Mouse (Mus musculus) G1E-ER4 (cell line): ENCODE results near the gene Mre11a. TPM values are rescaled to one million over a fixed set of nuclear protein-coding genes. Genes with fewer than 3 reads are reported as not detected.

Source experiments
- GATA1 ChIP-seq: IDR thresholded peaks from one replicate; pipeline ENCODE4 v1.8.0; 2012; ENCODE audit warnings: low read length, inconsistent platforms
- polyA plus RNA-seq: library from polyadenylated mRNA; stranded (reverse); fragments of >175 nt; gene quantifications from 2 replicates; pipeline ENCODE4 v1.2.3, GENCODE M21; 2012

Mre11a gene
- polyA plus RNA-seq, 1 experiment, result 12.2 TPM

DNA sequence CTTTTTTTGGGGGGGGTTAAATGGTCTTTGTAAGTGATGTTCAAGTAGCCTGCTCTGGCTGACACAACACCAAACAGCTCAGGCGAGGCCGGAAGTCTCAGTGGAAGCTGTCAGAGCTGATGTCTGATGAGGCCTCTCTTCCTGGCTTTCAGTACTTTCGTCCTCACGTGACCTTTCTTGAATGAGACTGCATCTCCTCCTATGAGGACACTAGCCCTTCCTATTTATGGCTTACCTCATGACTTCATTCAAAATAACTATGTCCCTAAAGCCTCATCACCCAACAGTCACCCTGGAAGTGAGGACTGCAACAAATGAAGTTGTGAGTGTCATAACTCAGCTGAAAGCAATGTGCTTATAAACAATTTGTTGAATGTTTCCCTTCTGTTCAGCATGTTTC, 100.2 kb downstream of the Mre11a start:
- no peak for TF ChIP-seq GATA1

DNA sequence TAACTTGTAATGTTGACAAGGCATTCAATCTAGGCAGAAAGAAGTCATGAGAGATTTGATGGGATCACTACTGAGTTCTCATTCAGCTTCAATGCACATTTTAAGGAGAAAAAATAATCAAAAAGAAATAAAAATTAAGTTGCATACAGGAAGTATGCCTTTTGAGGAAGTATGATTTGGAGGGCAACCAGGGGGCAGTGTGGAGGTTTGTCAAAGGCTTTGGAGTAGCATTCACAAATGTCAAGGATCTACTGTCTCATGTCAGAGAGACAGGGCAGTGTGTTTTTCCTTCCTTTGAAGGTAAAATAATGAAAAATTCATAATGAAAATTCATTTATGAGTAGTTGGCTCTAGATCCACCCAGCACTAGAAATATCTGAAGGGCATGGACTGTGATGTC, 100.7 kb downstream of the Mre11a start:
- no peak for TF ChIP-seq GATA1

DNA sequence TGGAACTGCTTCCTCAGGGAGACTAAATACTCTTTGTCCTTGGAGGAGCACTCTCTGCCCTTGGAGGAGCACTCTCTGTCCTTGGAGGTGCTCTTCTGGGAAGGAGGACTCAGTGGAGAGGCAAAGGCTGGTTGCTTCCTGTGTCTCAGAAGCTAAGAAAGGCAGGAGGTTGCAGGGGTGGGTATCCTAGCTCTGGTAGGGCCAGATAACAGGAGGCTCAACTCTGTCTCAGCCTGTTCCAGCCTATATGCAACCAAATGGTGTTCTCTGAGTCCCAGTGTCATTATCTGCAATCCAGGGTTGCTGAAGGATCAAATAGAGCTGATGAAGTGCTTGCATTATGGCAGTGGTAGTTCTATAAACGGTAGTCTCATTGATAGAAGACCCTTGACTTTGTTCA, 101.5 kb downstream of the Mre11a start:
- no peak for TF ChIP-seq GATA1

Other genes with a start within 250 kb of the Mre11a start
- 2.1 and 3.0 TPM in 2 replicates for gene Amotl1, start 139.6 kb upstream of the Mre11a start, polyA plus RNA-seq
- gene Piwil4, start 43.9 kb upstream of the Mre11a start, polyA plus RNA-seq, result 1.6 and 1.9 TPM in 2 replicates
- gene Fut4, start 32.3 kb upstream of the Mre11a start, polyA plus RNA-seq, result not detected in 2 replicates
- not detected in 2 replicates for gene 1700012B09Rik, start 13.6 kb upstream of the Mre11a start, polyA plus RNA-seq
- gene Ankrd49, start 202 bp downstream of the Mre11a start, polyA plus RNA-seq, result 37.5 and 59.0 TPM in 2 replicates
- gene Gpr83, start 75.6 kb downstream of the Mre11a start, polyA plus RNA-seq, result not detected in 2 replicates
- gene Izumo1r, start 119.3 kb downstream of the Mre11a start, polyA plus RNA-seq, result not detected in 2 replicates